ENCODE assay signal across 21 mouse cellular contexts in genomic region chr12:80997652-80998051, GRCm38 (mm10). TPM values are rescaled to one million over a fixed set of nuclear protein-coding genes. Genes with fewer than 3 reads are reported as not detected.
"Had no signal": no experiment of that assay in that cellular context is flagged by ENCODE, and none has a peak within 500 bp of the region (broad histone marks: within the 10 kb centered on the region; RNA-seq: fewer than 3 reads in every experiment).

No protein-coding gene starts in this region.

- H3K9me3 ChIP-seq: limb, embryonic 15.5 days; liver, embryonic 12.5 days had no signal

- H3K36me3 ChIP-seq: limb, embryonic 15.5 days; liver, embryonic 12.5 days; neural tube, embryonic 13.5 days had no signal

- H3K9ac ChIP-seq: limb, embryonic 15.5 days; liver, embryonic 12.5 days; lung, embryonic 14.5 days; neural tube, embryonic 13.5 days had no signal

- H3K4me2 ChIP-seq: lung, embryonic 14.5 days had no signal

- DNase-seq: kidney, adult 9 months; kidney, postnatal 36 days; layer of hippocampus, adult 9-11 months; layer of hippocampus, postnatal 36 days; lung, embryonic 14.5 days; lung, postnatal 10 days; midbrain, embryonic 14.5 days; right cerebral cortex, adult 18-20 months; right cerebral cortex, postnatal 25 days; thymus, adult 18-20 months; thymus, postnatal 14 days had no signal

- H3K4me3 ChIP-seq: limb, embryonic 15.5 days; liver, embryonic 12.5 days; megakaryocyte, embryonic 14.5 days had no signal

- H3K27ac ChIP-seq: kidney, postnatal 0 days; limb, embryonic 15.5 days; liver, embryonic 12.5 days; macrophage; neural tube, embryonic 13.5 days had no signal

- ATAC-seq: liver, embryonic 12.5 days had no signal

- H3K4me1 ChIP-seq: liver, embryonic 12.5 days had no signal

RNA-seq across cellular contexts. Expression of gene Slc10a1, which starts 29.1 kb away (rescaled TPM):
- total RNA-seq: layer of hippocampus, adult 18-20 months; layer of hippocampus, postnatal 36 days; left cerebral cortex, adult 8-10 months; left cerebral cortex, postnatal 25 days had no signal
- polyA plus RNA-seq: macrophage; small intestine, adult 2 months had no signal
